Mouse (Mus musculus) naive thymus-derived CD4-positive, alpha-beta T cell, adult 2 months (primary cell): ENCODE results near the gene Rbfox1.

ENCODE experiments used
- DNase-seq: peaks from one replicate; pipeline ENCODE4 v3.0.0-alpha.2; 2011; ENCODE audit warnings: low read depth

Rbfox1 gene

DNA sequence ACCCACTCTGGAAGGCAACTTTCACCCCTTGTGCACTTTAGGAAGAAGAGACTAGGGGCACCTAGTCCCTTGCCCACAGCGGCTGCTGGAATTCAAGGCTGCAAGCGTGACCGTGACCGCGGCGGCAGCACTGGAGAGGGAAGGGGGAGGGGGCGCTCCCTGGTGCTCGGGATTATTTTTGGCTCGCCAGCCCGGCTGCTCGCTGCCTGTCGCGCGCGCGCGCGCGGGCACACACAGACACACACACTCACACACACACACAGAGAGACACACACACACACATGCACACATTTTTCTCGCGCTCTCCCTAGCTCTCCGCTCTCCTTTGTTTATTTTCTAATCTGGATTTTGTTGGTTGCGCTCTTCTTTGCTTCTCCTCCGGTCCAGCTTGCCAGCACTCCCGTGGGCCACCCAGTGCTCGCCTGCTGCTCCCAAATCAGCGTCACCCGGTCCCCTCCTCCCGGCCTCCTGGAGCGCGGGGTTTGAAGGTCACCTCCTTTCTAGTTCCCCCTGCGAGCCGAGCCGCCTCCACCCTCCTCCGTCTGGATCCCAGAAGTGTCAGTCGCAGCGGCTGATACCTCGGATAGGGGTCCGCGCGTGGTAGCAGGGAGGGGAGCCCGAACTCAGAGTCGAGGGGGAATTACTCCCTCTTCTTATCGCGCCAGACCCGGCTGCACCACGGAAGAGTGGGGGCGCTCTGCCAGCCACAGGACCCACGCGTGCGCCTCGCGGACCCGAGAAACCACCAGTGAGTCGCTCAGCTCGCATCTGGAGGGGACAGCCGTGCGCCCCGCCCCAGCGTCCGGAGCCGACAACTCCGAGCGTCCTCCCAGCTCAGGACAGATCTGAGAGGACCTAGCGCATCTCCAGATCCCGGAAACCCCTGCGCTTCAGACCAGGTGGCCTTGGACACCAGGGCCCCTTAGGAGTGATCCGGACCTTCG is at the start of gene Rbfox1:
Rbfox1 (plus strand) TSS at position 610 of the 944 bp plus-strand sequence.
- no peak for DNase-seq

DNA sequence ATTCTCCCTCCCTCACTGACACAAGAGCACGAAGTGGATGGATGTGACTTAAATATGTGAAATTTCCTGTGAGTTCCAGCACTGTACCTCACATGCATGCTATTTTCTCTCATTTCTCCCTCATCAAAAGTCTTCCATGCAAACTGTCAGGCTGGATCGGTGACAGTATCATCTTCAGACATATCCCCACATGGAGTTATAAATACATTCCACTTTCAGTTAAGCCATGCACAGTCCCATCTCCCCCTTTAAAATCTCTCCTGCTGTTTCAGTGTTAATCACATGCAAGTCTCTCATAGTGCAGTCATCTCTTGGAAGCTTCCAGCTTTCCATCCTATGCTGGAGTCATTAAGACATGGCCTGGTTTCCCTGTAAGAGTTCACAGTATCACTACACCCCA is 48.4 kb upstream of the Rbfox1 start:
- DNase-seq, result no peak

DNA sequence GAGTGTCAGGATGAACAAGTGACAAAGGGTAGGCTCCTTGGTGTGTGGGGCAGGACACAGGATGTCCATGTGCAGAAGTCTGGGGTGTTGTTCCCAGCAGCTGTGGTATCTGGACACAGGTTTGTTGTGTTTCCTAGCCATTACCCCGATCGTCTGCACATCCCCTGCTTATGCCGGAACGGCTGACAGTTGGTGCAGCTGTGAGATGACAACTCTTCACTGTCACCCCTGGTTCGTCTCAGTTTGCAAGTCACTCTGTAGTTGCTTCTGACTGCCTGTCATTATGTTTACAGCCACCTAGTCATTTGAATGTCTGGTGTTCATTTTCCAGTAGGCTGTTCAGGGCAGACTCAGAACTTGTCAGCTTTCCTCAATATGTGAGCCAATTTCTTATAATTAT is 44.0 kb upstream of the Rbfox1 start:
- DNase-seq, result no peak

DNA sequence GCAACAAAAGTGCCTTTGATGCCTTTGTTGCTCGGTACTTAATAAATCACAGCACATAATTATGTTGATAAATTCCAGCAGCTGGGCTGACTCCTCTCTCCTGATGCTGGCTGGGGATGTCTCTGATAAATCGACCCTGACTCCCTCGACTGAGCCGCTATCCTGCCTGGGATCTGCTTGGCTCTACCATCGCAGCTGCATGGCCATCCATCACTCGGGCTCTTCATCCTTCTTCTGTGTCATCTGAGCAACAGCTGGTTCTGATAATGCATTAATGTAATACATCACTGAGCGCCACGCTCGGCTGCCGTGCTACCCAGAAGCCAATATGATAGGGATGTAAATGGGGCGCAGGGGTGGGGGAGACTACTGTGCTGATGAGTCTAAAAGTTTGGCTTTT is 39.5 kb upstream of the Rbfox1 start:
- DNase-seq, result no peak

DNA sequence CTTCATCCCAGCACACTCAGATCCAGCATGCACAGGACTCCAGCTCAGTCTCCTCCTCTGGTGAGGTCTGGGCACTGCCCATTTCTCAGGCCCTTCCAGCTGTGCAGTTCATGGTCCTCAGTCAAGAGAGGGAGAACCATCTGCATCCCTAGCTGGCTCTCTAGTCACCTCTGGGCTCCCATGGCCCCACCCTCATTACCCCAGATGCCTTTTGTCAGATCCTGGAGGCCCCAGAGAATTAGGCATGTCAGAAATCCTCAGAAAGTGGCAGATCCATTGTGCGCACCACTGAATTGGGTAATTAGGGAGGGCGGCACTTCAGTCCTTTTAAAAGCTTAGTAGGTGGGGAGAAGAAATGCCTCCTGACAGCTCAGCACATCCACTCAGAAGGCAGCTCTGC is 32.1 kb upstream of the Rbfox1 start:
- DNase-seq, result no peak

DNA sequence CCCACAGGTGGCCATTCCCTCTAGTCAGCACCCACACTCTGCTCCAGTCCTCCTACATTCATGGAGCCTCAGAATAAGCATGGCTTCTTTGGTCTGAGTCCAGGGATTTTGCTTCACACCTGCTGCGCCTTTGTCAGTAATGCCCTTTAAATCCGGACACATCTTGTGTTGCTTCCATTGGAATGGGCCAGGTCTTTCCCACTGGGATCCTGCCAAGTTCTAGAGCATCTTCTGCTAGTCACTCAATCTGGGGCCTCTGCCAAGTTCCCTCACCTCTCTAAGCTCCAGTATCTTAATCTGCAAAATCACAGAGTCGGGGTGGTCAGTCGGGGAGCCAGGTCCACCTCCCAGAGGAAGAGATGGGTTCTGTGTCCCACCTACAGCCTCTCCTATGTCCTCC is 20.8 kb upstream of the Rbfox1 start:
- no peak for DNase-seq

DNA sequence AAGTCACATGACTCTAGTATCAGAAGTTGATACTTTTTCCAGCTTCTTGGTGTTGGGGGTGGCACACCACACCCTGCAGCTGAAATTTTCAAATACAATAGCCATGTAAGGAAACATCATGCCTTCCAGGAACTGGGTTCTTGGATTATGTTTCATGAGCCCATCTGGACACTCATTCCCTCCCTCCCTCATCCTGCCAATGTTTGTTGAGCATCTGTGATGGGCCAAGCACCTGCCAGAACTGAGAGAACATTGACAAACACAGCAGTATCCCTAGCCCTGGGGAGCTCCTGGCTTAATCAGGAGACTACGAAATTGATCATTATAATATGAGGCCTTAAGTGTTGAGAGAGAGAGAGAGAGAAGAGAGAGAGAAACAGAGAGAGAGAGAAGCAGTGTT is 18.2 kb upstream of the Rbfox1 start:
- DNase-seq, result no peak

DNA sequence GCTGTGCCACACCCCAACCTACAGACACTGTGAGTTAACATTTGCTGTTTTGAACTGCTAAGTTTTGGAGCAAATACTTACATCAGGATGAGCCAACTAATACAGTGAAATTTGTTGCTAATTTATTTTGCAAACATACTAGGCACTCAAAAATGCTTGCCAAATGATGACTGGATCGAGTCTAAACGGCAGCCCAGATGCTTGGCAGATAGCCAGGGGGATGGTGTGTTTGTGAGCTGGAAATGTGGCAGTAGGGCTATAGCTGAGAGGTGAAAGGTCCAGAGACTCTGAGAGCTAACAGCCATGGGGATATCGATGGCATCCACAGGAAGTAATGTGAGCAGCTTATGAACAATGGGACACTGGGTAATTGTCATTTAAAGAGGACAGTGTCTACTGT is 14.8 kb upstream of the Rbfox1 start:
- DNase-seq, result no peak

DNA sequence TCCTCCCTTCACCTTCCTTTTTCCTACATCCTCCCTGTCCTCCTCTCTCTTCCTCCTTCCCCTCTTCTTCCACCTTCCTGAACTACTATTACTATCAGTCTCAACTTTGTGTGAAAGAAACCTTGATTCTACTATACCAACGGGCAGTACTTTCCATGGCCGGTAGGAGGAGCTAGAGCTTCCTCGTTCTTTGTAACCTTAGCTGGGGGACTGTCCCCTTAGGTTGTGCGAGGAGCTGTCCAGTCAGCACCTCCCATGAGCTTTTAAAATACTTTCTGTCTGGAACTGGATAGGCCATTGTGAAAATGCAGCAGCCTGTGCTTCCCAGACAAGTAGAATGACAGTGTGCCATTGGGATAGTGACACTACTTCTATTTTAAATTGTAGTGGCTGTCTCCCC is 3.3 kb upstream of the Rbfox1 start:
- no peak for DNase-seq

DNA sequence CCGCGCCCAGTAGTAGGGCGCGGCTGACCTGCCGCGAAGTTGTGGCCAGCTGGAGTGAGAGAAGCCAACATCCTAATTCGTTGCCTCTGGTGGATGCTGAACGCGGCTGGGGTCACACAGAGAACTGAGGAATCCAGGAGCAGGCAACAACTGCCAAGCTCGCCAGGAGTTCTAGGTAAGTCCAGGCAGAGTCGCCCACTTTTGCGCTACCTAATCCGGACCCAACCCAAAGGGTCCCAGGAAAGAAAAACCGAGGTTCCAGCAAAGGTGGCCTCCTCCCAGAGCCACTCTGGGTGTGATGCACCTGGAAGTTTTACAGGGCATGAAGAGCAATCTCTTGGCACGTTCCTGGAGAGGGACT is 515 bp downstream of the Rbfox1 start:
- DNase-seq, result no peak

DNA sequence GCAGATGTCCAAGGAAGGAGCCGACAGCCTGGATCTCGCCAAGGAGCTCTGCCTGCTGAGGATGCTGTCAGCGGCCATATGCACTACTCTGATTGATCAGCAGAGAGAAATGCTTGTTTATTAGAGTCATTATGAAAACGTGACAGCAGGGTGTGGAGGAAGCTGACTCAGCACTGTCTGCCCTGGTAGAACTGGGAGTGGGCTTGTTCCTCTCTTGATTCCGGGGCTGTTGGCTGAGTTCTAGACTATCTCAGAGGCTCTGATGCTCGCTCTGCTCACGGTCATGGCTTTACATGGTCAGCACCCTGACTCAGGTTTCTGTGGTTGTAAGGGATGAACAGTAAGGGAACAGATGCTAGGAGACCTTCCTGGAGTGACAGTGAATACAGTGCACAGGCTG is 10.4 kb downstream of the Rbfox1 start:
- no peak for DNase-seq

DNA sequence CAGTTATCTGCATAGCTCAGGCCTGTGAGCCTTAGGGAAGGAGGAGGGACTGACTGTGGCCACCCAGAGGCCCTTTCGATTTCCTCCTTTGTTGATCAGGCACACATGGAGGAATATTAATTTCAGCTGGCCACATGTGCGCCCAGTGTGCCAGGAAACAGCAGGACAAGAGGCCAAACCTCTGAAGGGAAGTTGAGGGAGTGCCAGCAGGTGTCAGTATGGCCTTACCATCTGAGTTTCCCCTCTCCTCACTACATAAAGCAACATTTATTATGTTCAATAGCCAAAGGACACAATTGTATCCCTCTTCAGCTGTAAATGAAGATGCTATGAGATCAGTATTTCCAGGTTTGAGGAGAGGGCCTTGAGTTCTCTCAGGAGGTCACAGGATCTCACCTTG is 13.2 kb downstream of the Rbfox1 start:
- DNase-seq, result no peak

DNA sequence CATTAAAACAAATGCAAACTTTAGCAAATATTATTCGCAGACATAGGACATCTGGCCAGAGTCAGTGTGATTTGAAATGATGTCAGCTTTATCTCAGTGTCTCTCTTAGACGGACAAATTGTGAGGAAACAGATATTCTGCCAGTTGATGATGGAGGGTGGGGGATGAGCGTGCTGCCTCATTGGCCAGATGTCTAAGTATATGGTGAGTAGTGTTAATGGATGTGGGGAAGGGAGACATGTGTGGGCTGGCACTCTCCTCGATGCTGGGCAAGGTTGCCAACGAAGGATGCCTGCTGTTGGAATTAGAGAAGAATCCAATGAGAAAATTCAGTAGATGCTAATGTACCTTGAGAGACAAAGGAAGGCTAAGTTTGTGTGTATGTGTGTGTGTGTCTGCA is 25.6 kb downstream of the Rbfox1 start:
- no peak for DNase-seq

DNA sequence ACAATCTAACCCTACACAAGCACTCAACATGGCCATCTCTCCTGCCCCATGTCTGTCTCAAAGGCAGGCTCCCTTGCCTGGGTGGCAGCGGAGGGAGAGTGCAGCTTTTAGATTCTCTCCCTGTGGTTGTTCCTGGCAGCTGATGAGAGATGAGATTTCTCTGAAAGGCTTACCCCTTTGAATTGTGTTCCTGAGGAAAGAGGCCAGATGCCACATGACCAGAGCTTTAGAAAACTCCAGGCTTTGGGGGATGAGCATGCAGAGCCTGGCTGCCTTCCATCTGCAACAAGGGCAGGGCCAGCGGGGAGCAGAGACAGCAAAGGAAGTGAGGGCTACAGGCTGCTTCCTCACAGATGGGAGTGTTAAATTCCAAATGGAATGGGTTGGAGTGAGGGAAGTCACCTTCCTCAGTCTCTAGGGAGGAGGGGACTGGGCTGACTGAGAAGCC is 26.7 kb downstream of the Rbfox1 start:
- no peak for DNase-seq

DNA sequence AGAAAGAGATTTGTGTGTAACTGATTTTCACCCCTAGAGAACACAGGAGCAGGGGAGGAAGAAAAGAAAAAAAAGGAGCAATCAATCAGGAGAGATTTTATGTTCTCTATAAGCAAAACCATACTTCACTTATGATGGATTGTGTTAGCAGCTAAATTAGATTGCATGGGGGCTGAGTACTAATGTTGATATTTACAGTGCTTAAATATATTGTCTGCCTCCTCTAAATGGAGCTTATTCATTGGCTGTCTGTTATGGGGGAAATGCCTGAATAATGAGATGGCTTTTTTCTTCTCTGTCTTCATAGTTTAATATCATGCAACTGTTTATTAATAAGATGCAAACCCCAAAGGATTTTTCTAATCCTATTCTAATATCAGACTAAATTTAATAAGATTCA is 32.8 kb downstream of the Rbfox1 start:
- DNase-seq, result no peak

DNA sequence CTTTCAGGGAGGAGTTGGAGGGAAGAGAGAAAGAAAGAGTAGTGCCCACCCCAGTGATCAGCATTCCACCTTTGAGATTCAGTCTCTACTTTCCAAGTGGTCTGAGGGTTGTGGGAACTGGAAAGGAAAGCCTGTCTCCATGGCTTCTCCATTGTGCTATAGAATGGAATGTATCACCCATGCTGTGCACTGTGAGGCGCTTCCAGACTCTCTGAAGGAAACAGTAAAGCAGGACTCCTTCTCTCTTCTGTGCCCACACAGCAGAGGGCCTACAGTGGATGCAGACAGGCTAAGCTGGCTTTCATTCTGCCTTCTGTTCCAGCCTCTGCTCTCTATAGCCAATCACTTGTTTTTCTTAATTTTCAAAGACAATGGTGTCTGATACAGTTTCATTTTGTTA is 41.8 kb downstream of the Rbfox1 start:
- no peak for DNase-seq

DNA sequence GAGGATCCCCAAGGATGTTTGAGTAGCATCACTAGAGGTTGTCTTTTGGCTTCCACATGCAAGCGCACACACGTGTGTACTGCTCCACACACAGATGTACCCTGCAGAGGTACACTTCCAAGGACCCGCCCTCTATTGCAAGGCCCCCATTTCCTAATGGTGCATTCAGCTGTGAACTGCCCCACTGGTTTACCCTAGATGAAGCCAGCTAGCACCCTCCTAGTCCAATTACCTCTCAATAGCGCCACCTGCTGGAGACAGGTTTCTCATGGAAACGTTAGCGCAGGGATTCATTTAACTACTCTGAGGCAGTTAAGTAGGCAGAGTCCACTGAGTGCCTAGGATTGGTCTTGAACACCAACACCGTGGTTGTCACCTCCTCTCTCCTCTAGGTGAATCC is 46.5 kb downstream of the Rbfox1 start:
- peak; percentile 3 for DNase-seq

DNA sequence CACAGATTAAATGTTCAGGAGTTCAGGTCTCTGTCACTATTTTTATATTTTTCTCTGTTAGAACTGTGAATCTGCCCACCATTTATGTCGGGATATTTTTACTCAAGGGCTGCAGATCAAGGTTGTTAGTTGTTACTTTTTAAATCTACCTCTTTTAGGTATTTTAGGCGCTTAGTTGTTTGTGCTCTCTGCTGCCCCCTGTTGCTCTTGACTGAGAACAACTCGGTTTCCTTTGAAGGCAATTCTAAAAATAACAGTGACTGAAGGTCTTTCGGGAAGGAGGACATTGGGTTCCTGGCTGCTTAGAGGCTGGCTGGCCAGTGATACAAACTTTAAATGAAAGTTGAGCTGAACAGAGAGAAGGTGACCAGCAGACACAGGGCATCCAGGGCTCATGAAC is 54.9 kb downstream of the Rbfox1 start:
- DNase-seq, result no peak

DNA sequence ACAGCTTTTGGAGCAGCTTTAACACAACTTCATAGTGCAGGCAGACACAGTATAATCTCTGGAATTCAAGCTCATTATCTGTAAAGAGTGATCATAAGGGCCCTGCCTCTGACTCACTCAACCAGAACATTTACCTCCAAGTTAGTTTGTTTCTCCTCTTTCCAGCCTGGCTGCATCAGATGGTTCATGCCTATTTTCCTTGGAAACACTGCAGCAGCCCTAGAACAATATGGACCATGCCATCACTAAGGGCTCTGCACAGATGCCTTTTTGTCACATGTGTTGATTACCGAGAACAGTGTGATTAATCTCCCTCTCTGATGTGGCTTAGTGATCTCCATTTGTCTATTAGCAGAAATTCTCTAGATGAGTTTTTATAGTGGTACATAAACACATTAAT is 60.5 kb downstream of the Rbfox1 start:
- no peak for DNase-seq

DNA sequence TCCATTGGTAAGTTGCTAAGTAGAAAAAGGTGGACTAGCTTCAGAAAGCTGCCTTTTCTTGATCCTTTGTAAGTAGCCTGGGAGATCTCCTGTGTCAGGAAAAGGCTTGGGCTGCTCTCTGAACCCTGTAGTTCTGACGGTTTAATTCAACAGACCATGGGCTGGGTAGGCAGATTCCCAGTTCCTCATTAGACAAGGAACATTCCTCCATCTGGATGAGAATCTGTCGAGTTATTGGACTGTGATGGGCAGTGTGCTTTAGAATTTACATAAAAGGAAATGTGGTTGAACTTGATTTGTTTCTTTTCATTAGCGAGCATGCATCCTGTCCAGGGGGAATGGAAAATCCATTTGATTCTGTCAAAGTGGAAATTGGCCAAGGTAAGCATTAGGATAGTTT is 68.0 kb downstream of the Rbfox1 start:
- no peak for DNase-seq

DNA sequence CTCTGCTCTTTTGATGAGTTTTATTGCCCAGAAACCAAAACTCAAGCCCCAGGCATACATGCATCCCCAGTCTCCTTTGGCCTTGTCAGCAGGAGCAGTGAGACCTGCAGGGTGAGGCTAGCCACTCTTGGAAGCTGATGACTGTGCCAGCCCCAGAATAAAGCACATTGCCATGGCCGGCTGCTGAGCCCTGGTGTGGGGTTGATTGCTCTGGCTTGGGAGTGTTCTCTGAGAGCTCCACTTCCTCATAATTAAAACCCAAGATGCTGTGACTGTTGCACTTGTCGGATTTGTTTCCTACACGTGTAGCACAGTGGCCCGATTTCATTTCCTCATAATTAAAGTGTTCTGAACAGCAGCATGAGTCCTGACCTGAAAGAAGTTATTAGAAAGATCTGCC is 72.3 kb downstream of the Rbfox1 start:
- DNase-seq, result no peak

DNA sequence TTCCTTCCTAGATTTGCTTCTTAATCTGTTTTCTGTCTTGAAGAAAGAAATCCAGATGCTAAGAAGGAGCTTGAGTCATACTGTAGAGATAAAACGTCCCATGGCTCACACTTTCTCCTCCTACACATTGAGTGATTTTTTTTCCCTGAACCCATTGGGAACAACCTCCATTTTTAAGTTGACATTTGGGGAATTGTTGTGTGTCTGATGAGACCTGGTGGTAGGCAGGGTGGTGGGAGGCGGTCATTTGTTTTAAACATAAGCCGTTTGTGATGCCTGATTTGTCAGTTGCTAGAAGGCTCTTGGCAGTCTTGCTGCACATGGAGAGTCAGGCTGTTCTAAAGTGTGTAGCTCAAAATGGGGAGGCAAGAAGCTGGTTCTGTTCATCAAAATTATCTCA is 76.6 kb downstream of the Rbfox1 start:
- no peak for DNase-seq

DNA sequence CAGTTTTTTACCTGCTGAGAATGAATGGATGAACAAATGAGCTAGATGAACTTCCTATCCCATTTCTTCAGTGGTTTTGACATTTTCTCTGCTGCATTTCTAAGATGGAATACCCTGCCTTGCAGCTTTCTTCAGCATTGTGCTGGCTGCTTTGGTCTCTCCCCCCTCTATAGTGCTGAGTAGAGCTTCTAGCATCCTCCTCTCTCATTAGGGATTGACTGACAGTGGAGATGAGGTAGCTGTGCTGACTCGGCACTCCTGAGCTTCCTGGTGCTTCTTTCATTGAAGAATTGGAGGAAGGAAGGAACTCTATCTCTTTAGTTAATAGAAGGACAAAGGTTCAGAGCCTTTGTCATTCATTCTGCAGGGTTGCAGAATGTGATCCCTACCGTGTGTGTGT is 89.0 kb downstream of the Rbfox1 start:
- DNase-seq, result no peak
